Mouse (Mus musculus) erythroblast, embryonic 14.5 days (primary cell): ENCODE data around the gene Chrna9. TPM values are rescaled to one million over a fixed set of nuclear protein-coding genes. Genes with fewer than 3 reads are reported as not detected.

Source experiments
- H3K27me3 ChIP-seq: 2 replicates; pipeline ENCODE4 v1.6.1; 2012; ENCODE audit warnings: inconsistent platforms; ENCODE audit not compliant: control insufficient read depth
- H3K36me3 ChIP-seq: 2 replicates; pipeline ENCODE4 v1.6.1; 2012; ENCODE audit warnings: mild to moderate bottlenecking, inconsistent platforms; ENCODE audit not compliant: control insufficient read depth
- H3K4me1 ChIP-seq: 2 replicates; pipeline ENCODE4 v1.6.1; 2012; ENCODE audit warnings: inconsistent platforms; ENCODE audit not compliant: control insufficient read depth
- H3K4me3 ChIP-seq: replicated peaks from 2 replicates; pipeline ENCODE3; 2012; ENCODE audit warnings: moderate library complexity, mild to moderate bottlenecking, inconsistent platforms
- H3K9me3 ChIP-seq: 2 replicates; pipeline ENCODE4 v1.6.1; 2012; ENCODE audit warnings: low read length, inconsistent platforms, mixed read lengths; ENCODE audit not compliant: control insufficient read depth
- GATA1 ChIP-seq: IDR thresholded peaks from 2 replicates; pipeline ENCODE4 v1.6.1; 2012; ENCODE audit warnings: low read length, inconsistent platforms, mixed read lengths
- TAL1 ChIP-seq: IDR thresholded peaks from 3 replicates; pipeline ENCODE4 v1.6.1; 2012; ENCODE audit warnings: low read length, inconsistent platforms, mixed read lengths
- polyA plus RNA-seq: library from polyadenylated mRNA; stranded (reverse); fragments of >175 nt; gene quantifications from 2 replicates; pipeline ENCODE4 v1.2.3, GENCODE M21; 2012

Gene Chrna9
- polyA plus RNA-seq, 1 experiment, result not detected

DNA sequence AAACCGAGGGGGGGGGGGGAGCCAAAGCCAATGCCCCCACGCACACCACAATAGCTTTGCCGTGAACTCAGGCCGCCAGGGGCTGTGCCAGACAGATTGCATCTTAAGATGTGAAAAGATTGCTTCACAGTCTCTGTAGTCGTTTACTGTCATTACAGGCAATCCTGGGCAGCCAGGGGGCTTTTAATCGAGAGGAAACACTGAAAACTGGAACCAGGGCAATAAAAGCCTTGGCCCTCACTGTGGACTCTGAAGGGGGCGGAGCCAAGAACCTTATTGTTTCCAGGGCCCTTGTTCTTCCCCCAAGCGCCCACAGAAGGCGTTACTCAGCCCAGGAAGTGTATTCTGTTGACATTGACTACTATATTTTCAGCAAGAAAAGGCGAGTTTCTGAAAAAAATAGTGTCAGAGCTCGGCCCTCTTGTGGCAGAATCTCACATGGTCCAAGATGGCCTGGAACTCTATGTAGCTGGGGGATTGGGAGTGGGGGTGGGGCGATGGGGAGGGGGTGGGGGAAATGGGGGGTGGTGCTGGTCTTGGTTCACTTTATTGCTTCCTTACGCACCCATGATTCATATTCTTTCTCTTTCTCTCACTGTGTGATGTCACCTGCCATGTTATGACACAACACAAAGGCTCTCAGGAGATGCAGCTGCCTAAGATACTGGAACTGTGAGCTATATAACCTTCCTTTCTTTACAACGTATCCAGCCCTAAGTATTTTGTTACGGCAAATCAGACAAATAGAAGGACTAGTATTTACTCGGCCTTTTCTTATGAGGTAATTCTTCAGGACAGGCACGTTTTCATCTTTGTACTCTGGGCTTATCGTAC, 16.2 kb downstream of the Chrna9 start:
- H3K4me3 ChIP-seq, result no peak overlapping the region
- H3K4me1 ChIP-seq, result peaks cover 8% of the 10 kb centered on the region
- no peaks in the 10 kb centered on the region for H3K27me3 ChIP-seq
- H3K9me3 ChIP-seq, result no peaks in the 10 kb centered on the region
- no peaks in the 10 kb centered on the region for H3K36me3 ChIP-seq
- TF ChIP-seq GATA1 (no peak), TAL1 (no peak)

- no peaks in the 10 kb centered on the region for H3K36me3 ChIP-seq
- no peak overlapping the region for H3K4me3 ChIP-seq
- H3K4me1 ChIP-seq, result peaks cover 9% of the 10 kb centered on the region
- H3K27me3 ChIP-seq, result no peaks in the 10 kb centered on the region
- H3K9me3 ChIP-seq, result no peaks in the 10 kb centered on the region
- no peak for TF ChIP-seq TAL1
- TF ChIP-seq GATA1, result no peak
These were observed 16.8 kb downstream of the Chrna9 start for GRCm38 (mm10) chr5:65951513-65951909.

DNA sequence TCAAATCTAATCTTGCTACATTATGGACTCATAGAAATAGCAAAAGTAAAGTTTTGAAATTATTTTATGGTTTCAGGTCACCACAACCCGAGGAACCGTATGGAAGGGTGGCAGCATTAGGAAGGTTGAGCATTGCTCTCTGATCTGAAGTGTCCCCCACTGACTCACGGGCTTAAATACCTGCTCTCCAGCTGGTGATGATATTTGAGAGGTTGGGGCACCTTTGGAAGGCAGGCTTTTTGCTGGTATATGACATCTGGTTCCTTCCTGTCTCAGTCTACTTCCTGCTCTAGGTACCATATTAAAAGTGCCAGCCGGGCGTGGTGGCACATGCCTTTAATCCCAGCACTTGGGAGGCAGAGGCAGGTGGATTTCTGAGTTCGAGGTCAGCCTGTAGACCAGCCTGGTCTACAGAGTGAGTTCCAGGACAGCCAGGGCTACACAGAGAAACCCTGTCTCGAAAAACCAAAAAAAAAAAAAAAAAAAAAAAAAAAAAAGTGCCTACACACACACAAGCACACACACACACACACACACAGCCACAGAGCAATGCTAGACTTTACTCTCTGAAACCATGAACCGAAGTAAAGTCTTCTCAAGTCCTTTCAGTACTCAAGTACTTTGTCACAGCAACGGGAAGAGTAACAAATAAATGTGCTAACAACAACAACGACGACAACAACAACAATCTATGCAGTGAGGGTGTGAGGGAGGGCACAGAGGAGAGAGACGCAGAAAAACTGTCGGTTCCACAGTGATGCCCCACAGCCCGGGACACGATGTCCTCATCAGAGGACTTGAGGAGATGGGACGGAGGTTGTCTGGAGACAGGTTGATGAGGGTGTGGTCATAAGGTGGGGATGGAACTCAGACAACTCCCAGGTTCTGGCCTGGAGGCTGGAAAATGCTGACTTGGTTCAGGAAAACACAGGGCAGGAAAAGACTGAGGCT, 19.7 kb downstream of the Chrna9 start:
- Histone ChIP-seq H3K4me3 (no peak overlapping the region), H3K9me3 (no peaks in the 10 kb centered on the region), H3K36me3 (no peaks in the 10 kb centered on the region), H3K27me3 (no peaks in the 10 kb centered on the region), H3K4me1 (peaks cover 9% of the 10 kb centered on the region)
- TF ChIP-seq GATA1 (no peak), TAL1 (no peak)

- H3K4me3 ChIP-seq, result peak overlapping the region; percentile 50
- TF ChIP-seq TAL1 (no peak), GATA1 (no peak)
These were observed 20.8 kb downstream of the Chrna9 start for GRCm38 (mm10) chr5:65955343-65956143.

DNA sequence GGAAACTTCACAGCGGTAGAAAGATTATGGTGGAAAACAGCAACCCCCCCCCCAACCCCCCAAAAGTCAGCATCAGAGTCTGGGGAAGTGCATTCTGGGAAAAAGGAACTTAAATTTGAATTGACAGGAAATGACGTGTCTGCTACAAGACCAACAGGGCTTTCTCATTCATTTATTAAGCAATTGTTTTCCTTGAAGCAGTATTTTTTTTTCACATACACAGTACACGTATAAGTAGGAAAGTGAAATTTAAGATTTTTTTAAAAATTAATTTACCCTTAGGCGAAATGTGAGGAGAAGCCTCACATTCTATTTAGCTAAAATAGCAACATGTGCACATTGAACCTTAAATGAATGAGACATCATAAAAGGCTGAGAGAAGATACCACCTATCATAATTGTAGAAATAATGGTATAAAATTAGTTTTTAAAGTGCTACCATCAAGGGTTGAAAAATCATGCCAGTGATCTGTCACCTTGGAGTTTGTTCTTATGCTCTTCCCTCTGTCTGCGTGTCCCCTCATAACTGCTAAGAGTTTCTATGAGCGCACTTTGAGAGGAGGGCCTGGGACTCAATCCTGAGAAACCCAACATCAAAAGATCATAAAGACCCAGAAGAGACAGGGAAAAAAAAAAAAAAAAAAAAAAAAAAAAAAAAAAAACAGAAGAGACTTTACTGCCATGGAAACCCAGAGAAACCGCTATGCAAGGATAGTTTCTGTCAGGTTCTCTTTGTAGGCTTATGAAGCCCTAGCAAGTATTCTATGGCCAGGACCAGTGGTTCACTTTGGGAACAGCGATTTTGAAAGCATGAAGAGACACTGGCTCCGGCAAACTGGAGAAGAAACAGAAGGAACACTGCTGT, 21.7 kb downstream of the Chrna9 start:
- Histone ChIP-seq H3K4me3 (peak overlapping the region; percentile 50), H3K27me3 (no peaks in the 10 kb centered on the region), H3K4me1 (peaks cover 11% of the 10 kb centered on the region), H3K9me3 (no peaks in the 10 kb centered on the region), H3K36me3 (no peaks in the 10 kb centered on the region)
- TF ChIP-seq GATA1, result no peak
- no peak for TF ChIP-seq TAL1

More at GRCm38 (mm10) chr5:65955343-65956143, 20.8 kb downstream of the Chrna9 start:
- H3K27me3 ChIP-seq, result no peaks in the 10 kb centered on the region
- H3K9me3 ChIP-seq, result no peaks in the 10 kb centered on the region
- peaks cover 11% of the 10 kb centered on the region for H3K4me1 ChIP-seq
- H3K36me3 ChIP-seq, result no peaks in the 10 kb centered on the region

DNA sequence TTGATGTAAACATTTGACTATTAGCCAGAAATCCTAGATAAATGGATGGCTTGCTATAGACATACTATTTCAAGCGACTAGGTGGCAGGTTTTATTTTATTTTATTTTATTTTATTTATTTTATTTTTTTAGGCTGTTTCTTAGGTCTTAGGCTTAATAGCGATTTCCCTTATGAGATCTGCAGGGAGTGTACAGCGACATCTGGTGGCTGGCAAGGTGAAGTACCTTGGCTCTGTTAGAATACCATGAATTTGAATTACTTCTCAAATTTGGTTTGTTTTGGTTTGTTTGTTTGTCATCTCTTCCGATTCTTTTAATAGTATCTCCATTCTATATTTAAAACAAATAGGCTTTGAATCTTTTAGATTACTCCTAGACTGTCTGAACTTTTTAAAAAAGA, 23.9 kb downstream of the Chrna9 start:
- no peaks in the 10 kb centered on the region for H3K9me3 ChIP-seq
- no peaks in the 10 kb centered on the region for H3K27me3 ChIP-seq
- H3K4me1 ChIP-seq, result peaks cover 11% of the 10 kb centered on the region
- TF ChIP-seq TAL1 (no peak), GATA1 (no peak)
- no peak overlapping the region for H3K4me3 ChIP-seq
- no peaks in the 10 kb centered on the region for H3K36me3 ChIP-seq

DNA sequence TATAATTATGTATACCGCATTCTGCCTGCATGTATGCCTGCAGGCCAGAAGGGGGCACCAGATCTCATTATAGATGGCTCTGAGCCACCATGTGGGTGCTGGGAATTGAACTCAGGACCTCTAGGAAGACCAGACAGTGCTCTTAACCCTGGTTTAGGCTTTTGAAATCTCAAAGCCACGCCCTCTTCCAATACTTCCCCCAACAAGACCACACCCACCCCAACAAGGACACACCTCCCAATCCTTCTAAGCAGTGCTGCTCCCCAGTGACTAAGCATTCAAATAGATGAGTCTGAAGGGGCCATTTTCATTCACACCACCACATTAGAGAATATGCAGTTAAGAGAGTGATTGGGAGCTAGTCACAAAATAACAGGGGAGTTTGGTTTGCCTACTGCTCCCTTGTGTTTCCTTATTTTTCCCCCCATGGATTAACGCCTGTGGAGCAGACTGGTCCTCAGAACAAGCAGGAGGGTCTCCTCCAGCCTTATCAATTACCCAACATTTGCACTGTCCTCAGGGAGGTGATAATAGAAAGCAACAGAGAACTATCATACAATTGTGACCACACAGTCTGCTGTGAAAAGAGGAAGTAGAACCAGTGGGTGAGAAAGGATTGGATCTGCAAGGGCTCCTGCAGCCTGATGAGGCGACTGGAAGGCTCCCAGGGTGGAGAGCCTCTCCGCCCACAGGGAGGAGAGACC, 25.3 kb downstream of the Chrna9 start:
- no peaks in the 10 kb centered on the region for H3K36me3 ChIP-seq
- H3K4me1 ChIP-seq, result peaks cover 9% of the 10 kb centered on the region
- no peak for TF ChIP-seq TAL1
- TF ChIP-seq GATA1, result no peak
- H3K4me3 ChIP-seq, result no peak overlapping the region
- no peaks in the 10 kb centered on the region for H3K27me3 ChIP-seq
- no peaks in the 10 kb centered on the region for H3K9me3 ChIP-seq

- Histone ChIP-seq H3K27me3 (no peaks in the 10 kb centered on the region), H3K4me1 (peaks cover 6% of the 10 kb centered on the region), H3K4me3 (no peak overlapping the region), H3K9me3 (no peaks in the 10 kb centered on the region), H3K36me3 (no peaks in the 10 kb centered on the region)
- TF ChIP-seq GATA1, result no peak
- TF ChIP-seq TAL1, result no peak
These were observed 25.9 kb downstream of the Chrna9 start for GRCm38 (mm10) chr5:65960597-65960950.
